ENCODE assay signal across 29 mouse cellular contexts in genomic region chr4:14163352-14163943, GRCm38 (mm10).
DNase-seq lines count a peak whose midpoint lies in the region; ATAC-seq and TF ChIP-seq lines count a peak whose summit lies in the region.
"Had no signal": no experiment of that assay in that cellular context is flagged by ENCODE, and none has a peak within 500 bp of the region (broad histone marks: within the 10 kb centered on the region; RNA-seq: fewer than 3 reads in every experiment).

No protein-coding gene starts in this region.

- H3K27me3 ChIP-seq in hindbrain, postnatal 0 days (ENCODE audit: insufficient read depth, low read length): no peaks in the 10 kb centered on the region
- no peaks in the 10 kb centered on the region for H3K27me3 ChIP-seq in hindbrain, embryonic 10.5 days (ENCODE audit: insufficient read depth, poor library complexity, severe bottlenecking)
- H3K27me3 ChIP-seq in limb, embryonic 11.5 days (ENCODE audit: control insufficient read depth, insufficient read depth, low read length): no peaks in the 10 kb centered on the region
- H3K27me3 ChIP-seq: CH12.LX; embryonic facial prominence, embryonic 13.5 days; embryonic facial prominence, embryonic 15.5 days; forebrain, embryonic 12.5 days; Patski had no signal

- no peaks in the 10 kb centered on the region for H3K9me3 ChIP-seq in hindbrain, postnatal 0 days (ENCODE audit: low read length)
- no peaks in the 10 kb centered on the region for H3K9me3 ChIP-seq in hindbrain, embryonic 10.5 days
- H3K9me3 ChIP-seq in limb, embryonic 11.5 days (ENCODE audit: control insufficient read depth, low read length): no peaks in the 10 kb centered on the region
- H3K9me3 ChIP-seq: embryonic facial prominence, embryonic 13.5 days; embryonic facial prominence, embryonic 15.5 days; forebrain, embryonic 10.5 days; forebrain, embryonic 12.5 days; G1E had no signal

- H3K9ac ChIP-seq in hindbrain, postnatal 0 days (replicated peaks; ENCODE audit: low read length): no peak overlapping the region
- H3K9ac ChIP-seq in limb, embryonic 11.5 days (ENCODE audit: low read length): no peak overlapping the region
- H3K9ac ChIP-seq: embryonic facial prominence, embryonic 13.5 days; embryonic facial prominence, embryonic 15.5 days; forebrain, embryonic 12.5 days had no signal

- no peak for ATAC-seq in hindbrain, postnatal 0 days
- peak; percentile 72; the same call in 1 of the 2 replicates for ATAC-seq in limb, embryonic 11.5 days (ENCODE audit: insufficient number of reproducible peaks, low FRiP score, low TSS enrichment, low read depth)
- ATAC-seq: activated CD4-positive, CD25-positive, alpha-beta regulatory T cell, adult 4 months; CD4-positive, CD25-positive, alpha-beta regulatory T cell, adult 4 months; forebrain, embryonic 14.5 days; forebrain, embryonic 16.5 days; Patski had no signal

- DNase-seq in embryo, embryonic 10.5 days (ENCODE audit: low spot score): peak; percentile 10
- no peak for DNase-seq in embryo, embryonic 10 days (ENCODE audit: low spot score)
- peak; percentile 7 for DNase-seq in hindbrain, postnatal 0 days (ENCODE audit: low spot score)
- DNase-seq in hindbrain, embryonic 10.5 days (ENCODE audit: low spot score): no peak
- DNase-seq in limb, embryonic 11.5 days (ENCODE audit: low spot score): peak; percentile 38
- peak; percentile 38 for DNase-seq in mesoderm, embryonic 11.5 days (ENCODE audit: low read depth, low spot score)
- no peak for DNase-seq in cerebellum, postnatal 4 days (ENCODE audit: low spot score in 2 of 2)
- no peak for DNase-seq in layer of hippocampus, adult 9-11 months
- DNase-seq: adrenal gland, adult 8-10 months; adrenal gland, postnatal 14 days; adrenal gland, postnatal 36 days; B cell, adult 2 months; cerebellum, adult 11-12 months; cerebellum, adult 2 months; cerebellum, adult 9-10 months; cerebellum, postnatal 10 days; cerebellum, postnatal 25 days had no signal

- no peaks in the 10 kb centered on the region for H3K4me1 ChIP-seq in hindbrain, postnatal 0 days (ENCODE audit: insufficient read depth, low read length)
- H3K4me1 ChIP-seq in hindbrain, embryonic 10.5 days (replicated peaks): no peaks in the 10 kb centered on the region
- no peaks in the 10 kb centered on the region for H3K4me1 ChIP-seq in limb, embryonic 11.5 days (ENCODE audit: control insufficient read depth, insufficient read depth, low read length)
- H3K4me1 ChIP-seq: embryonic facial prominence, embryonic 13.5 days; embryonic facial prominence, embryonic 15.5 days; forebrain, embryonic 10.5 days; forebrain, embryonic 12.5 days had no signal

- no peak for TF ChIP-seq CTCF in hindbrain, postnatal 0 days (IDR thresholded peaks at IDR 0.05; ENCODE audit: low read depth)

- no peak overlapping the region for H3K4me3 ChIP-seq in hindbrain, postnatal 0 days (ENCODE audit: low read length)
- H3K4me3 ChIP-seq in hindbrain, embryonic 10.5 days: no peak overlapping the region
- no peak overlapping the region for H3K4me3 ChIP-seq in limb, embryonic 11.5 days (ENCODE audit: low read depth, low read length)
- H3K4me3 ChIP-seq: embryonic facial prominence, embryonic 13.5 days; embryonic facial prominence, embryonic 15.5 days; erythroblast, embryonic 14.5 days; forebrain, embryonic 10.5 days; forebrain, embryonic 12.5 days had no signal

- no peaks in the 10 kb centered on the region for H3K36me3 ChIP-seq in hindbrain, postnatal 0 days (ENCODE audit: insufficient read depth, low read length)
- H3K36me3 ChIP-seq in hindbrain, embryonic 10.5 days: no peaks in the 10 kb centered on the region
- no peaks in the 10 kb centered on the region for H3K36me3 ChIP-seq in limb, embryonic 11.5 days (ENCODE audit: control insufficient read depth, insufficient read depth, low read length)
- H3K36me3 ChIP-seq: embryonic facial prominence, embryonic 13.5 days; embryonic facial prominence, embryonic 15.5 days; forebrain, embryonic 10.5 days; forebrain, embryonic 12.5 days; G1E had no signal

- no peak overlapping the region for H3K4me2 ChIP-seq in hindbrain, postnatal 0 days (ENCODE audit: low read depth, low read length)
- H3K4me2 ChIP-seq in limb, embryonic 11.5 days (ENCODE audit: low read depth, severe bottlenecking): no peak overlapping the region
- H3K4me2 ChIP-seq: embryonic facial prominence, embryonic 13.5 days; embryonic facial prominence, embryonic 15.5 days; forebrain, embryonic 12.5 days had no signal

- H3K27ac ChIP-seq in hindbrain, postnatal 0 days: no peak overlapping the region
- no peak overlapping the region for H3K27ac ChIP-seq in hindbrain, embryonic 10.5 days
- no peak overlapping the region for H3K27ac ChIP-seq in limb, embryonic 11.5 days (replicated peaks; ENCODE audit: low read depth, low read length)
- H3K27ac ChIP-seq: embryonic facial prominence, embryonic 13.5 days; embryonic facial prominence, embryonic 15.5 days; forebrain, embryonic 10.5 days; forebrain, embryonic 12.5 days had no signal

- 75% methylated on average over 8 of the region's 8 CpGs for WGBS in hindbrain, postnatal 0 days
- WGBS in hindbrain, embryonic 10.5 days: 77% methylated on average over 8 of the region's 8 CpGs
- 30% methylated on average over 8 of the region's 8 CpGs for WGBS in limb, embryonic 11.5 days

Comparison
In these comparisons a context has a peak if more than half of its experiments do, and no peak if none do; other contexts are left out.
1. DNase-seq: peak in embryo, embryonic 10.5 days (single experiment), hindbrain, postnatal 0 days (single experiment), limb, embryonic 11.5 days (single experiment) and mesoderm, embryonic 11.5 days (single experiment); none in embryo, embryonic 10 days (single experiment), hindbrain, embryonic 10.5 days (single experiment), cerebellum, postnatal 4 days (0 of 2) and layer of hippocampus, adult 9-11 months (single experiment).